Mouse (Mus musculus) liver, adult 2 months (tissue): ENCODE results near the gene Dpysl5. TPM values are rescaled to one million over a fixed set of nuclear protein-coding genes. Genes with fewer than 3 reads are reported as not detected.

ENCODE experiments used
- DNase-seq: peaks from one replicate; pipeline ENCODE4 v3.0.0-alpha.2; 2011; ENCODE audit warnings: low read depth, low spot score; ENCODE audit errors: extremely low read depth
- H3K27ac ChIP-seq: fragments of 200-500 bp; replicated peaks from 2 replicates; pipeline ENCODE4 v1.5.1; 2012; ENCODE audit warnings: low read depth, mild to moderate bottlenecking, control low read depth, inconsistent platforms, low read length; ENCODE audit not compliant: insufficient read depth
- H3K27me3 ChIP-seq: fragments of 200-500 bp; 2 replicates; pipeline ENCODE4 v1.6.1; 2012; ENCODE audit warnings: mild to moderate bottlenecking, moderate library complexity, low read length, inconsistent platforms; ENCODE audit not compliant: control insufficient read depth, insufficient read depth
- H3K36me3 ChIP-seq: fragments of 200-500 bp; 2 replicates; pipeline ENCODE4 v1.6.1; 2012; ENCODE audit warnings: low read length, inconsistent platforms; ENCODE audit not compliant: control insufficient read depth, insufficient read depth
- H3K4me1 ChIP-seq: fragments of 200-500 bp; 2 replicates; pipeline ENCODE4 v1.6.1; 2011; ENCODE audit warnings: low read length; ENCODE audit not compliant: control insufficient read depth, insufficient read depth
- H3K4me3 ChIP-seq: fragments of 200-500 bp; 2 replicates; pipeline ENCODE4 v1.5.1; 2011; ENCODE audit warnings: low read depth, mild to moderate bottlenecking, control low read depth, low read length, moderate library complexity; ENCODE audit not compliant: insufficient read depth
- H3K79me2 ChIP-seq: fragments of 200-500 bp; 2 replicates; pipeline ENCODE4 v1.6.1; 2012; ENCODE audit warnings: inconsistent platforms, mild to moderate bottlenecking, low read length, moderate library complexity; ENCODE audit not compliant: control insufficient read depth, insufficient read depth
- H3K9ac ChIP-seq: fragments of 200-500 bp; 2 replicates; pipeline ENCODE4 v1.6.1; 2012; ENCODE audit warnings: low read depth, mild to moderate bottlenecking, control low read depth, inconsistent platforms, low read length
- CTCF ChIP-seq: fragments of 200-500 bp; IDR thresholded peaks from 2 replicates; pipeline ENCODE4 v1.5.1; 2011; ENCODE audit warnings: low read depth, low read length, control low read depth
- POLR2A ChIP-seq: fragments of 200-500 bp; IDR thresholded peaks from 2 replicates; pipeline ENCODE4 v1.6.1; 2011; ENCODE audit warnings: low read length, control low read depth; ENCODE audit not compliant: insufficient read depth; ENCODE audit errors: extremely low read depth
- whole genome bisulfite sequencing: fragments of 180-500 bp; shearing (Covaris S2); methylation state at CpG from one replicate; pipeline ENCODE4 v1.1.7; 2018; 5-methylcytosine and 5-hydroxymethylcytosine counted together
- polyA plus RNA-seq: library from polyadenylated mRNA; depleted of rRNA; stranded (reverse); fragments of >200 nt; gene quantifications from 2 replicates; pipeline ENCODE4 v1.2.3, GENCODE M21; 2012
- total RNA-seq: library from RNA; depleted of rRNA; stranded (reverse); fragments of >200 nt; gene quantifications from 2 replicates; pipeline ENCODE4 v1.2.3, GENCODE M21; 2014

The Dpysl5 gene
- total and polyA plus RNA-seq, 2 experiments, result 0.06 TPM; not detected in 1

DNA sequence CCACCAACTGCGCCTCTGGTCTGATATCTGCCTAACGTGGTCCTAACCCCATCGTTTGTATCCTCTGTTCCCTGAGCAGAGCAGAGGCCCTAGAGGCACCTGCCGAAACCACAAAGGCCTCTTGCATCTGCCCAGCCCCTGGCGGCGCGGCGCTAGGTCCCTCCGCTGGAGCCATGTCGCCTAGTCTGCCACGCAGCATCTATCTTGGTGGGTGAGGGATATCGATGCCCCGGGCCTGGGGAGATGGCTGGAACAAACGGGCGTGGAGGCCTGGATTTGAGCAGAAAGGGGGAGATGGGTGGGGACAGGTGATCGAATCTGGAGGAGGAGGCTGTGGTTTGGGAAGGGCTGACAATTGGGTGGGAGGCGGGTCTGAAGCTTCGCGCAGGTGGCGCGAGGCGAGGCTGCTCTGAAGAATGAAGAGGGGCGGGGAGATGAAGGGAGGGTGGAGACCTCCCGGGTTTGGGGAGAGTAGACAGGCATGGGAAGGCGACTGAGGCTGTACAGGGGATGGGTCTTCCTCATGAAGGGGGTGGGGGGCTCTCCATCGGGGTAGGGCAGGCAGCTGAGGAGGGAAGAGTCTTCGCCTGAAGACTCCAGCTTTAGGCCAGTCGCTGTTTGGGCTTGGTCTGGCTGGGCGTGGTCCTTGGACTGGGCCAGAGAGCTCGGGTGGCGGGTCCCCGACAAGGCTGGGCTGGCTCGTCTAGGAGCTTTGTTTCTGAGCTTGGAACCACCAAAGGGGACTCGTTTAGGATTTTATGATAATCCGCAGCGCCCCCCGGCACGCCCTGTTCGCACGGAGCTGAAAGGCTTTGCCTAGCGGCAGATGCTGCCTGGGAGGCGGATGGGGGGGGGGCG, 1.3 kb downstream of the Dpysl5 start:
- Histone ChIP-seq H3K4me1 (peaks cover 7% of the 10 kb centered on the region; the same call in 1 of the 2 replicates), H3K36me3 (no peaks in the 10 kb centered on the region), H3K9ac (no peak overlapping the region), H3K27me3 (peaks cover 17% of the 10 kb centered on the region), H3K79me2 (no peaks in the 10 kb centered on the region), H3K27ac (no peak overlapping the region), H3K4me3 (no peak overlapping the region)
- DNase-seq, result no peak
- 7% methylated on average over 42 of the region's 43 CpGs for WGBS
- TF ChIP-seq CTCF (no peak), POLR2A (no peak)

DNA sequence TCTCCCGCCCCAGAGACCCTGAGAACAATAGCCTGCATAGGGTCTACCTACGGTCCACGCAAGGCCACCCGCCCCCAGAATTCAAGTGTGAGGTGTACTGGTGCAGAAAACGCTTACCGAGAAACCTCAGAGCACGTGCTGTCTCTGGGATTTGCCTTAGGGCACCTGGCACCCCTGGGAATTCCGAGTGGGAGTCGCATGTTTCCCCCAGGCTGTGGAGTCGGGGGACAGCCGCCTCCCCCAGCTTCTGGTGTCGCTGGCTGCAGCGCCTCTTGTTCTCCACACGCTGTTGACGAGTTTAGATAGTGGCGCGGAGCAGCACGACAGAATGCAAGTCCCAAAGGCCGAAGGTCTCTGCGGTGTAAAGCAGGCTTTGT, 1.9 kb downstream of the Dpysl5 start:
- H3K4me1 ChIP-seq, result peaks cover 7% of the 10 kb centered on the region; the same call in 1 of the 2 replicates
- H3K79me2 ChIP-seq, result no peaks in the 10 kb centered on the region
- H3K27ac ChIP-seq, result no peak overlapping the region
- H3K9ac ChIP-seq, result no peak overlapping the region
- 4% methylated on average over 20 of the region's 20 CpGs for WGBS
- no peak for DNase-seq
- H3K27me3 ChIP-seq, result peaks cover 17% of the 10 kb centered on the region
- H3K36me3 ChIP-seq, result no peaks in the 10 kb centered on the region
- TF ChIP-seq CTCF (no peak), POLR2A (no peak)
- H3K4me3 ChIP-seq, result no peak overlapping the region

DNA sequence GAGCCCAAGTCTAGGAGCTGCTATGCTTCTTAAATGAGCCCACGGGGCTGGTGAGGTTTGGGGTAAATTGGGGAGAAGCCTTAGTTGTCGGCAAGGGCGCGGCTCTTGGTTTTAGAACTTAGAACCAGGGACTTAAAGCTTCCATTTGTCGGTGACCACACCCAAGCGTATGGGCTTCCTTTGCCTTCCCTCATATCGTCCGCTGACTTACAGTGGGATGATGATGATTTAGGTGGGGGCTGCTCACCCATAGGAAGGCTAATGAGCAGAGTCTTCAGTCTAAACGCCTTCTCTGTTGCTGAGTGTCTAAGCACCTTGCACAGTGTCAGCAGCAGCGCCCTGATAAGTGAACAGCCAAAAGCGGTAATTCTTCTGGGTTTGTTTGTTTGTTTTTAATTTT, 2.3 kb downstream of the Dpysl5 start:
- Histone ChIP-seq H3K36me3 (no peaks in the 10 kb centered on the region), H3K79me2 (no peaks in the 10 kb centered on the region), H3K27ac (no peak overlapping the region), H3K4me1 (peaks cover 7% of the 10 kb centered on the region; the same call in 1 of the 2 replicates), H3K27me3 (peaks cover 17% of the 10 kb centered on the region), H3K4me3 (no peak overlapping the region), H3K9ac (no peak overlapping the region)
- no peak for DNase-seq
- TF ChIP-seq POLR2A (no peak), CTCF (no peak)
- 31% methylated on average over 11 of the region's 11 CpGs for WGBS

DNA sequence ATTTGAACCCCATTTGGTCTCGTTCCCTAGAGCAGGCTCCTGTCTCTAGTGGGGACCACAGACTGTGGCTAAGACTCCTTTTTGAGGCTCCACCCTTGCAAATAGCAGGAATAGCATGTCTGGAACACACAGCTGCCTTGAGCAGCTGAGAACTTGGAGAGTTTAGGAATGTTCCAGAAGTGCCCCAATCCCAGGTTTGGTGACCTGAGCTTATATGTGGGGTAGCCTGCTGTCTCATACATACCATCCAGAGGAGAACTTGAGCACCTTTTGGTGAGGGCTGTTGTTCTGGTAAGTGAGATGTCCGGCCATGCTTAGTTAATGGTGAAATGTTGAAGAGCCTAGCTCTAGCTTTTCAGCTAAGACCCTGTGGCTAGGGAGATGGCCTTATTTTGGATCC, 4.9 kb downstream of the Dpysl5 start:
- Histone ChIP-seq H3K9ac (no peak overlapping the region), H3K36me3 (no peaks in the 10 kb centered on the region), H3K27ac (no peak overlapping the region), H3K27me3 (peaks cover 17% of the 10 kb centered on the region), H3K4me3 (no peak overlapping the region), H3K4me1 (0 out of 2 replicates have a peak, but pooled peaks cover 4% of the 10 kb centered on the region), H3K79me2 (no peaks in the 10 kb centered on the region)
- no peak for DNase-seq
- WGBS, result 86% methylated on average over 2 of the region's 2 CpGs
- TF ChIP-seq CTCF (no peak), POLR2A (no peak)

DNA sequence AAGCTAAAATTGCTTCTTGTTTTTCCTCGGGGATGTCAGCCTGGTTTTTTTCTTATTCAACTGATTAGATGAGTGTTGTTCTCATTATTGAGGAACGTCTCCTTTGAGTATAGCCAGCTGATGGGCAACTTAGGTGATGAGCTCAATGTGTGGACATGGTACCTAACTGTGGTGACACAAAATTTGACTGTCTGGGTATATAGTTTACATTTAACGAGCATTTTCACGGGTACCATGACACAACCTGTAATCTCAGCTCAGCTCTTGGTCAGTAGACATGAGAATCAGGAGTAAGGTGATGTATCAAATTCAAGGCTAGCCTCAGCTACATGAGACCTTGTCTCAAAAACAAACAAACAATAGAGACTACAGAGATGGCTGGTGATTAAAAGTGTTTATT, 6.1 kb downstream of the Dpysl5 start:
- Histone ChIP-seq H3K27ac (no peak overlapping the region), H3K79me2 (no peaks in the 10 kb centered on the region), H3K4me3 (no peak overlapping the region), H3K9ac (no peak overlapping the region), H3K27me3 (peaks cover 12% of the 10 kb centered on the region), H3K4me1 (no peaks in the 10 kb centered on the region), H3K36me3 (no peaks in the 10 kb centered on the region)
- DNase-seq, result no peak
- no peak for TF ChIP-seq CTCF
- no peak for TF ChIP-seq POLR2A
- WGBS, result 83% methylated on average over 4 of the region's 4 CpGs

DNA sequence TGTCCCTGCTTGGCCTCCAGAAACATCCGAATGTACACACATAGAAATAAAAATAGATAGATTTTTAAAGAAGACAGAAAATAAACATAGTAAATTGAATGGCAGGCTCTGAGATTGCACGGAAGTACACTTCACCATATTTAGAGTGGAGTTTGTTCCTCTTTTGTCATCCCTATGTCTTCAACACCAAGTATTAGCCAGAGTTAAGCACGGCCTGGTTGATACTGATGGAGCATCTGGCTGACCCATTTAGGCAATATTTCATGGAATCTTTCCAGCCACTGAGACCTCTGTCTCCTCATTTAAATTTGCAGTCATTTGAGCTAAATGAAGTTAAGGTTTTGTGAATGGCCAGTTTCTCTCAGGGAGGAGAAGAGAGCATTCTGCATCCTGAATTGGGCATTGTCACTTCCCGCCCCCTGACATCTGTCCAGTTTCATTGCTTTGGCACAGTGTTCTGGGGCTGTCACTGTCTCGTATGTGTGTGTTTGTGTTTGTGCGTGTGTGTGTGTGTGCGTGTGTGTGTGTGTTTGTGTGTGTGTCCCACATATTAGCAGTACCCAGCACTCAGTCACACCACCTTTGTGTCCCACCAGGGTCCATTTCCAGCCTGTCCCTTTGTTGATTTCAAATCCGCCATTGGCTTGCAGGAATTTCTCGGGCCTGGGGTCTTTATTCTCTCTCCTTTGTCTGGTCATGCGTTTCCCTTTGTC, 6.8 kb downstream of the Dpysl5 start:
- Histone ChIP-seq H3K27ac (no peak overlapping the region), H3K79me2 (no peaks in the 10 kb centered on the region), H3K9ac (no peak overlapping the region), H3K4me1 (no peaks in the 10 kb centered on the region), H3K36me3 (no peaks in the 10 kb centered on the region), H3K27me3 (peaks cover 6% of the 10 kb centered on the region; the same call in 1 of the 2 replicates), H3K4me3 (no peak overlapping the region)
- TF ChIP-seq POLR2A (no peak), CTCF (no peak)
- no peak for DNase-seq
- WGBS, result 83% methylated on average over 10 of the region's 10 CpGs
